Mouse (Mus musculus) heart, adult 2 months (tissue): ENCODE results near the gene Rpf2. TPM values are rescaled to one million over a fixed set of nuclear protein-coding genes. Genes with fewer than 3 reads are reported as not detected.

ENCODE experiments used
- DNase-seq, 2 experiments: peaks; one replicate each; pipeline ENCODE4 v3.0.0; 2021
- H3K27ac ChIP-seq: fragments of 200-600 bp; 2 replicates; pipeline ENCODE4 v1.8.1; 2022
- H3K27me3 ChIP-seq: fragments of 200-500 bp; 2 replicates; pipeline ENCODE4 v1.6.1; 2012; ENCODE audit warnings: mild to moderate bottlenecking, low read length, inconsistent platforms, mixed read lengths; ENCODE audit not compliant: control insufficient read depth, insufficient read depth
- H3K36me3 ChIP-seq: fragments of 200-500 bp; 2 replicates; pipeline ENCODE4 v1.6.1; 2012; ENCODE audit warnings: low read length, inconsistent platforms; ENCODE audit not compliant: control insufficient read depth, insufficient read depth
- H3K4me1 ChIP-seq: fragments of 200-500 bp; 2 replicates; pipeline ENCODE4 v1.6.1; 2011; ENCODE audit warnings: low read length; ENCODE audit not compliant: control insufficient read depth, insufficient read depth
- H3K4me3 ChIP-seq: fragments of 200-600 bp; 2 replicates; pipeline ENCODE4 v1.8.1; 2022
- H3K79me2 ChIP-seq: fragments of 200-500 bp; replicated peaks from 2 replicates; pipeline ENCODE4 v1.6.1; 2012; ENCODE audit warnings: mild to moderate bottlenecking, inconsistent platforms, low read length, moderate library complexity, mixed read lengths; ENCODE audit not compliant: control insufficient read depth, insufficient read depth
- H3K9ac ChIP-seq: fragments of 200-500 bp; 2 replicates; pipeline ENCODE4 v1.6.1; 2012; ENCODE audit warnings: low read depth, mild to moderate bottlenecking, control low read depth, inconsistent platforms, low read length, mixed read lengths
- CTCF ChIP-seq: fragments of 200-600 bp; IDR thresholded peaks from 2 replicates; pipeline ENCODE4 v1.8.1; 2022; ENCODE audit warnings: antibody characterized with exemption, mild to moderate bottlenecking, moderate library complexity
- EP300 ChIP-seq: fragments of 200-500 bp; IDR thresholded peaks from 2 replicates; pipeline ENCODE4 v1.6.1; 2011; ENCODE audit warnings: low read depth, low read length, control low read depth; ENCODE audit not compliant: insufficient read depth
- POLR2A ChIP-seq: fragments of 200-500 bp; IDR thresholded peaks from 2 replicates; pipeline ENCODE4 v1.6.1; 2011; ENCODE audit warnings: mild to moderate bottlenecking, low read depth, low read length, control low read depth; ENCODE audit not compliant: insufficient read depth
- WGBS: fragments of 180-500 bp; shearing (Covaris S2); methylation state at CpG from one replicate; pipeline ENCODE4 v1.1.7; 2018; 5-methylcytosine and 5-hydroxymethylcytosine counted together
- intact Hi-C: fragments of 180-260 bp; cut with DNase I; formaldehyde crosslinking; loops from one replicate; pipeline ENCODE4 v1.15.1; 2025
- polyA plus RNA-seq: library from polyadenylated mRNA; depleted of rRNA; stranded (reverse); fragments of >200 nt; gene quantifications from 2 replicates; pipeline ENCODE4 v1.2.3, GENCODE M21; 2012
- total RNA-seq, 2 experiments: library from RNA; stranded (reverse); gene quantifications; 2 replicates each; pipeline ENCODE4 v1.2.3; 2021

Rpf2 gene
- total and polyA plus RNA-seq, 3 experiments: 2.5 to 12.4 (median 9.4) TPM

DNA sequence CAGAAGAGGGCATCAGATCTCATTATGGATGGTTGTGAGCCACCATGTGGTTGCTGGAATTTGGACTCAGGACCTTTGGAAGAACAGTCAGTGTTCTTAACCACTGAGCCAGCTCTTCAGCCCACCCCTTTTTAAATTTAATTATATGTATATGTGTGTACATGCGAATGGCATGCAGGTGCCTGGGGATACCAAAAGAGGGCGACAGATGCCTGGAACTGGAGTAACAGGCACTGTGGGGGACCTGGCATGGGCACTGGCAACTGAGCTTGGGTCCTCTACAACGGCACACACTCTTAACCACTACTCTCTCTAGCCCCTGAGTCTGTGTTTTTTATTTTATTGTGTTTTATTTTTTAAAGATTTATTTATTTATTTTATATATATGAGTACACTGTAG lies 18.1 kb upstream of the Rpf2 start:
- no peak overlapping the region for H3K27ac ChIP-seq
- intact Hi-C loops: no loop called here
- 88% methylated on average over 3 of the region's 3 CpGs for WGBS
- DNase-seq: no peak
- H3K4me3 ChIP-seq: no peak overlapping the region
- no peaks in the 10 kb centered on the region for H3K36me3 ChIP-seq
- no peaks in the 10 kb centered on the region for H3K4me1 ChIP-seq
- no peaks in the 10 kb centered on the region for H3K27me3 ChIP-seq
- no peak overlapping the region for H3K9ac ChIP-seq
- no peaks in the 10 kb centered on the region for H3K79me2 ChIP-seq
- TF ChIP-seq EP300 (no peak), CTCF (0 out of 2 replicates have a peak, but pooled peaks have one; percentile 10)

DNA sequence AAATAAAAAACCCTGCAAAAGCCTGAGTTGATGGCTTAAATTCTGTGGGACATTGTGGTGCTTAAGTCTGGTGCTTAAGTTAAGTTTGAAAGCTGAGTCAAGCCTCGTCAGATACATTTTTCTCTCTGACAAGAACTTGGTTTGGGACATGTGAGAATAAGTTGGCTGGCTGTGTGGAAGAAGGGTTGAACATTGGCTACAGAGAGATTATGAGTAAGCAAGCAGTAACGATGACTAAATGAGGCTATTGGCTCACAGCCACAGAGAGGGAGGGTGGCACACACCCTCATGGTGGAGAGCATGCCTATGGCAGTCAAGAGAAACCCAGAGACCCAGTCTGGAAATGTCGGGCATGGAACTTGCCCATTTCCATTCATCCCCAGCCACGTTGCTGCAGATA lies 16.9 kb upstream of the Rpf2 start:
- no peaks in the 10 kb centered on the region for H3K36me3 ChIP-seq
- no peak overlapping the region for H3K9ac ChIP-seq
- no peak for DNase-seq
- TF ChIP-seq EP300 (no peak), CTCF (no peak), POLR2A (no peak)
- H3K79me2 ChIP-seq: no peaks in the 10 kb centered on the region
- peaks cover 2% of the 10 kb centered on the region; the same call in 1 of the 2 replicates for H3K4me1 ChIP-seq
- H3K4me3 ChIP-seq: no peak overlapping the region
- WGBS: 55% methylated on average over 4 of the region's 4 CpGs
- intact Hi-C loops: no loop called here
- H3K27me3 ChIP-seq: no peaks in the 10 kb centered on the region
- H3K27ac ChIP-seq: no peak overlapping the region

DNA sequence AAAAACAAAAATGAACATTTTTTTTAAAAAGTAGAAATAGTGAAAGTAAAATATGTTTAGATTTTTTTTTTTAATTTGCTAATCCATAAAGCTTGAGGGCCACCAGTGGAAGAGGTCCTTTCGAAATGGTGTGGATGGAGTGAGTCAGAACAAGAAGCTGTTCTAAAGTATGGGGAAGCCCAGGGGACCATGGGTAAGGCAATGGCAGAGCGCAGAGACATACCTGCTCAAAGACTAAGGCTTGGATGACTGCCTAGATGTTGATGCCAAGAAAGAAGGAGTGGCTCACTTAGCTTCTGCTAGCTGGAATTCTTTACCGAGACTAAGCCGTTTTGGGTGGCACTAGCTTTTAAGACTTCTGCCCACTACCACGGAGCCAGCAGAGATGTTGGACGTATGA lies 15.4 kb upstream of the Rpf2 start:
- H3K9ac ChIP-seq: no peak overlapping the region
- no peak for TF ChIP-seq POLR2A
- no peak for TF ChIP-seq EP300
- TF ChIP-seq CTCF: no peak
- H3K79me2 ChIP-seq: no peaks in the 10 kb centered on the region
- H3K27ac ChIP-seq: no peak overlapping the region
- no peak overlapping the region for H3K4me3 ChIP-seq
- peaks cover 2% of the 10 kb centered on the region; the same call in 1 of the 2 replicates for H3K4me1 ChIP-seq
- DNase-seq: no peak
- intact Hi-C loops: no loop called here
- 80% methylated on average over 6 of the region's 6 CpGs for WGBS
- no peaks in the 10 kb centered on the region for H3K36me3 ChIP-seq
- H3K27me3 ChIP-seq: no peaks in the 10 kb centered on the region

DNA sequence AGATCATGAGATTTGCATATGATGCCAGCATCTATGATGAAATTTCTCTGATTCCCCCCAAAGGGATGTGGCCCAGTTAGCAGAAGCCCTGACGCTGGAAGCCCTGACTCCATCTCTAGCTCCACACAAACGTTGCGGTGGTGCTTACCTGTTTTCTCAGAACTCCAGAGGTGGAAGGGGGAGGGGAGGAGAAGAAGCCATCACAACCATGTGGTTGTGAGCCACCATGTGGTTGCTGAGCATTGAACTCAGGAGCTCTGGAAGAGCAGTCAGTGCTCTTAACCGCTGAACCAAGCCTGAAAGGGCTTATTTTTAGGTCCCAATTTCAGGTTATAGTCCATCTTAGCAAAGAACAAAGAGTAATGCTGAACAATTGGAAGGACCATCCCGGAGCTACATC lies 13.5 kb upstream of the Rpf2 start:
- intact Hi-C loops: no loop called here
- TF ChIP-seq CTCF: no peak
- TF ChIP-seq POLR2A: no peak
- no peak for TF ChIP-seq EP300
- H3K79me2 ChIP-seq: no peaks in the 10 kb centered on the region
- no peak for DNase-seq
- H3K27ac ChIP-seq: no peak overlapping the region
- no peaks in the 10 kb centered on the region for H3K27me3 ChIP-seq
- WGBS: 59% methylated on average over 5 of the region's 5 CpGs
- no peak overlapping the region for H3K4me3 ChIP-seq
- H3K4me1 ChIP-seq: peaks cover 4% of the 10 kb centered on the region
- no peaks in the 10 kb centered on the region for H3K36me3 ChIP-seq
- no peak overlapping the region for H3K9ac ChIP-seq

DNA sequence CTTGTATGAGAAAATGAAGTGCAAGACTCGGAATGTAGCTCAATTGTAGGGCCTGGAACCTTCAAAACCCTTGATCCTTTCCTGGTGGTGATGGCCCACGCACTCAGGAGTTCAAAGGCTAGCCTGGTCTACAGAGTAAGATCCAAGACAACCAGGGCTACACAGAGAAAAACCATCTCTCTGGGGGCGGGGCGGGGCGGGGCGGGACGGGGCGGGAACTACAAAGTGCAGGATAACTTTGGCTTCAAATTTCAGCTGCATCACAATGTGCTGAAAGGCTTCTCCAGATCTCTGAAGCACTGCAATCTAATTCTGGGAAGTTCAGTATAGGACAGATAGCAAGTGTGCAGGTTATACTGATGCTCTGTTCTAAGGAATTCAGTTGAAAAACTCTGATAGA lies 12.7 kb upstream of the Rpf2 start:
- Histone ChIP-seq H3K4me1 (peaks cover 4% of the 10 kb centered on the region), H3K27ac (no peak overlapping the region; the same call in 1 of the 2 replicates), H3K4me3 (no peak overlapping the region), H3K79me2 (no peaks in the 10 kb centered on the region), H3K27me3 (no peaks in the 10 kb centered on the region), H3K36me3 (no peaks in the 10 kb centered on the region), H3K9ac (no peak overlapping the region)
- intact Hi-C loops: loop anchor here (1.0 to 10.0 kb wide), 4 partner anchors 41 to 615 kb away; no protein-coding TSS in a partner anchor
- DNase-seq: no peak
- no peak for TF ChIP-seq EP300
- TF ChIP-seq POLR2A: no peak
- no peak for TF ChIP-seq CTCF
- WGBS: 20% methylated on average over 8 of the region's 8 CpGs

DNA sequence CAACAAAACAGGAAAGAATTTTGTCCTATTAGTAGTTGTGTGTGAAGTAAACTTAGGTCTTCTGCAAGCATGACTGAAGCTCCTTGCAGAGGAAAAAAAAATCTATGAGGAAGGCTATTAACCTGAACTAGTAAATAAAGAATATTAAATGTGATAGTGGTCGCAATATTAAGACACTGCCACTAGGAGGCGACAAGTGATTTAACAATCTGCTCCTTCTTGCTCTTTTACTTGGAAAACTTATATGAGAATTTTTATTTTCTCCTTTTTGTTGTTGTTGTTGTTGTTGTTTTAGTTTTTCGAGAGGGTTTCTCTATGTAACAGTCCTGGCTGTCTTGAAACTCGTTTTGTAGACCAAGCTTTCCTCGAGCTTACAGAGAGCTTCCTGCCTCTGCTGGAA lies 12.1 kb upstream of the Rpf2 start:
- peak in 1 of 2 experiments; percentile 11 for DNase-seq
- H3K79me2 ChIP-seq: no peaks in the 10 kb centered on the region
- H3K27ac ChIP-seq: peak overlapping the region; percentile 91
- under 1% methylated on average over 5 of the region's 5 CpGs for WGBS
- H3K27me3 ChIP-seq: no peaks in the 10 kb centered on the region
- H3K4me3 ChIP-seq: peak overlapping the region; percentile 75
- peaks cover 4% of the 10 kb centered on the region for H3K4me1 ChIP-seq
- TF ChIP-seq EP300 (no peak), CTCF (peak; percentile 87), POLR2A (no peak)
- intact Hi-C loops: loop anchor here (1.0 to 10.0 kb wide), 4 partner anchors 42 to 616 kb away; no protein-coding TSS in a partner anchor
- no peaks in the 10 kb centered on the region for H3K36me3 ChIP-seq
- no peak overlapping the region for H3K9ac ChIP-seq
